ENCODE assay signal across 20 mouse cellular contexts in genomic region chr9:25629531-25630099, GRCm38 (mm10).
DNase-seq lines count a peak whose midpoint lies in the region; ATAC-seq and TF ChIP-seq lines count a peak whose summit lies in the region.
"Had no signal": no experiment of that assay in that cellular context is flagged by ENCODE, and none has a peak within 500 bp of the region (broad histone marks: within the 10 kb centered on the region; RNA-seq: fewer than 3 reads in every experiment).

No protein-coding gene starts in this region.

- no peaks in the 10 kb centered on the region for H3K9me3 ChIP-seq in midbrain, embryonic 11.5 days (ENCODE audit: control insufficient read depth, low read length)
- H3K9me3 ChIP-seq in midbrain, embryonic 10.5 days (replicated peaks), result no peaks in the 10 kb centered on the region
- H3K9me3 ChIP-seq in forebrain, embryonic 14.5 days (replicated peaks; ENCODE audit: control insufficient read depth, low read length), result no peaks in the 10 kb centered on the region
- H3K9me3 ChIP-seq: embryonic facial prominence, embryonic 12.5 days; heart, embryonic 12.5 days; hindbrain, embryonic 10.5 days; intestine, embryonic 15.5 days had no signal

- TF ChIP-seq CTCF in brain, embryonic 14.5 days (IDR thresholded peaks at IDR 0.05; ENCODE audit: borderline replicate concordance, extremely low read depth, insufficient read depth, insufficient read length), result no peak

- no peaks in the 10 kb centered on the region for H3K4me1 ChIP-seq in midbrain, embryonic 11.5 days (ENCODE audit: control insufficient read depth, insufficient read depth, low read length)
- H3K4me1 ChIP-seq in midbrain, embryonic 10.5 days, result no peaks in the 10 kb centered on the region
- H3K4me1 ChIP-seq in forebrain, embryonic 14.5 days (ENCODE audit: control insufficient read depth, insufficient read depth, low read length), result no peaks in the 10 kb centered on the region
- H3K4me1 ChIP-seq: embryonic facial prominence, embryonic 12.5 days; heart, embryonic 12.5 days; hindbrain, embryonic 10.5 days; intestine, embryonic 15.5 days had no signal

- no peaks in the 10 kb centered on the region for H3K27me3 ChIP-seq in midbrain, embryonic 11.5 days (ENCODE audit: control insufficient read depth, insufficient read depth, low read length)
- no peaks in the 10 kb centered on the region for H3K27me3 ChIP-seq in midbrain, embryonic 10.5 days (ENCODE audit: low read depth, poor library complexity, severe bottlenecking)
- H3K27me3 ChIP-seq in forebrain, embryonic 14.5 days (replicated peaks; ENCODE audit: control insufficient read depth, insufficient read depth, low read length), result no peaks in the 10 kb centered on the region
- H3K27me3 ChIP-seq: CH12.LX; embryonic facial prominence, embryonic 12.5 days; heart, embryonic 12.5 days; intestine, embryonic 15.5 days had no signal

- no peaks in the 10 kb centered on the region for H3K36me3 ChIP-seq in midbrain, embryonic 11.5 days (ENCODE audit: control insufficient read depth, insufficient read depth, low read length)
- no peaks in the 10 kb centered on the region for H3K36me3 ChIP-seq in midbrain, embryonic 10.5 days
- H3K36me3 ChIP-seq in forebrain, embryonic 14.5 days (ENCODE audit: control insufficient read depth, insufficient read depth, low read length), result no peaks in the 10 kb centered on the region
- H3K36me3 ChIP-seq: embryonic facial prominence, embryonic 12.5 days; heart, embryonic 12.5 days; hindbrain, embryonic 10.5 days; intestine, embryonic 15.5 days had no signal

- no peak overlapping the region for H3K27ac ChIP-seq in midbrain, embryonic 11.5 days (ENCODE audit: low read depth, low read length)
- H3K27ac ChIP-seq in midbrain, embryonic 10.5 days (replicated peaks), result no peak overlapping the region
- H3K27ac ChIP-seq in forebrain, embryonic 14.5 days (ENCODE audit: low read depth, low read length), result no peak overlapping the region
- H3K27ac ChIP-seq: embryonic facial prominence, embryonic 12.5 days; heart, adult 2 months; hindbrain, embryonic 10.5 days; hindbrain, embryonic 14.5 days; intestine, embryonic 15.5 days had no signal

- no peak overlapping the region for H3K4me3 ChIP-seq in midbrain, embryonic 11.5 days (ENCODE audit: low read depth, low read length)
- no peak overlapping the region for H3K4me3 ChIP-seq in midbrain, embryonic 10.5 days
- H3K4me3 ChIP-seq in forebrain, embryonic 14.5 days (ENCODE audit: low read depth, low read length), result no peak overlapping the region
- H3K4me3 ChIP-seq: embryonic facial prominence, embryonic 12.5 days; heart, adult 2 months; heart, embryonic 12.5 days; hindbrain, embryonic 10.5 days; intestine, embryonic 15.5 days had no signal

- H3K4me2 ChIP-seq in midbrain, embryonic 11.5 days, result no peak overlapping the region
- no peak overlapping the region for H3K4me2 ChIP-seq in forebrain, embryonic 14.5 days (ENCODE audit: low read length)
- H3K4me2 ChIP-seq: embryonic facial prominence, embryonic 12.5 days; heart, embryonic 12.5 days; hindbrain, embryonic 14.5 days; intestine, embryonic 15.5 days had no signal

- 74% methylated on average over 5 of the region's 5 CpGs for WGBS in midbrain, embryonic 11.5 days
- WGBS in midbrain, embryonic 10.5 days, result 82% methylated on average over 5 of the region's 5 CpGs
- WGBS in forebrain, embryonic 14.5 days, result 28% methylated on average over 5 of the region's 5 CpGs

- no peak overlapping the region for H3K9ac ChIP-seq in midbrain, embryonic 11.5 days (ENCODE audit: low read length)
- no peak overlapping the region for H3K9ac ChIP-seq in forebrain, embryonic 14.5 days (ENCODE audit: low read length)
- H3K9ac ChIP-seq: embryonic facial prominence, embryonic 12.5 days; heart, embryonic 12.5 days; hindbrain, embryonic 14.5 days; intestine, embryonic 15.5 days had no signal

- no peak for TF ChIP-seq POLR2A in brain, embryonic 14.5 days (IDR thresholded peaks at IDR 0.05; ENCODE audit: borderline replicate concordance, extremely low read depth, insufficient read depth, insufficient read length, poor library complexity, severe bottlenecking)

- DNase-seq in midbrain, embryonic 11.5 days (ENCODE audit: low spot score, missing footprints), result peak; percentile 37
- DNase-seq in midbrain, embryonic 10.5 days (ENCODE audit: low spot score), result no peak
- DNase-seq in brain, embryonic 14.5 days (ENCODE audit: low read depth), result peak; percentile 71
- peak; percentile 31 for DNase-seq in forebrain, embryonic 14.5 days (ENCODE audit: low spot score)
- no peak for DNase-seq in frontal cortex, postnatal 36 days (ENCODE audit: low spot score in 2 of 2)
- no peak for DNase-seq in spleen, postnatal 10 days (ENCODE audit: low spot score in 2 of 2)
- DNase-seq: adrenal gland, postnatal 14 days; cerebellum, adult 11 months; cerebellum, adult 8-10 months; cerebellum, postnatal 25 days; gastrocnemius, postnatal 10 days; heart, adult 2 months had no signal

- ATAC-seq in midbrain, embryonic 11.5 days (ENCODE audit: low FRiP score), result no peak
- ATAC-seq in forebrain, embryonic 14.5 days, result peak; percentile 85
- ATAC-seq: activated CD4-positive, CD25-positive, alpha-beta regulatory T cell, adult 4 months; intestine, embryonic 15.5 days; Patski had no signal

Comparison
In these comparisons a context has a peak if more than half of its experiments do, and no peak if none do; other contexts are left out.
1. DNase-seq: peak in midbrain, embryonic 11.5 days (single experiment), brain, embryonic 14.5 days (single experiment) and forebrain, embryonic 14.5 days (single experiment); none in midbrain, embryonic 10.5 days (single experiment), frontal cortex, postnatal 36 days (0 of 2) and spleen, postnatal 10 days (0 of 2).